Mouse (Mus musculus): ENCODE measurements around the gene Rcor1.

DNA sequence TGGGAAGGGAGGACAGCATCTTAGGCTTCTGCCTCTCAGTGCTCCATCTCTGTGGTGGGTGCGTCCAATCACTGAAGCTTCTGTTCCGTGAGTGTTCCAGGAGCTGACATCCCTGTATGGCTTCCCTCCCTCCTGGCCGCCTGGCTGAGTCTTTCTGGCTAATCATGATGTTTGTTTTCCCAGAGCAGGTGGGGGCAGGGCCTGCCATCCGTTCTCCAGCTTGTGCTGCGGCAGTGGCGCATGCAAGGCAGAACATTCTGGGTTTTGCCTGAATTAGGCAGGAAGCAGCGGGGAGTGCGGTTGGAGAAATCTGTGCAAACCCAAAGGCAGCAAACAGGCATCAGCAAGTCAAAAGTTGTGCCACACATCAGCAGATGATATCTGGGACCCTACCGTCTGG is 106.1 kb downstream of the Rcor1 start:
- TF ChIP-seq ZNF384 (IDR thresholded peaks at IDR 0.05; ENCODE audit: low read depth, low read length), result no peak
- no peak for TF ChIP-seq CHD2 (IDR thresholded peaks at IDR 0.05; ENCODE audit: low read depth, low read length)
- no peak for TF ChIP-seq ZC3H11A (IDR thresholded peaks at IDR 0.05; ENCODE audit: borderline replicate concordance, low read depth, low read length)
- TF ChIP-seq MAFK (IDR thresholded peaks at IDR 0.05; ENCODE audit: insufficient read depth, low read depth, low read length), result no peak
- TF ChIP-seq HCFC1 (IDR thresholded peaks at IDR 0.05; ENCODE audit: borderline replicate concordance, insufficient read depth, low read length), result no peak

All from ES-E14 (cell line).